Mouse (Mus musculus): ENCODE results near the gene Tmem184b. TPM values are rescaled to one million over a fixed set of nuclear protein-coding genes. Genes with fewer than 3 reads are reported as not detected.

The Tmem184b gene
- polyA plus RNA-seq, 1 experiment from 2014 or later = 43.6 TPM

GRCm38 (mm10) chr15:79393101-79393500, 10.3 kb downstream of the Tmem184b start:
- peaks cover 63% of the 10 kb centered on the region for H3K4me1 ChIP-seq (ENCODE audit: control insufficient read depth, insufficient read depth, low read length)
- H3K4me3 ChIP-seq (ENCODE audit: low read length) = no peak overlapping the region
- no peaks in the 10 kb centered on the region for H3K27me3 ChIP-seq (replicated peaks; ENCODE audit: control insufficient read depth, insufficient read depth, low read length)
- H3K4me2 ChIP-seq (ENCODE audit: low read depth, low read length) = no peak overlapping the region
- no peaks in the 10 kb centered on the region for H3K36me3 ChIP-seq (ENCODE audit: control insufficient read depth, insufficient read depth, low read length)
- no peaks in the 10 kb centered on the region for H3K9me3 ChIP-seq (ENCODE audit: control insufficient read depth, low read length)
- no peak for ATAC-seq
- no peak overlapping the region for H3K27ac ChIP-seq (ENCODE audit: low read length)
- 87% methylated on average over 6 of the region's 6 CpGs for WGBS
- H3K9ac ChIP-seq (ENCODE audit: low read depth, low read length) = peak overlapping the region; percentile 33; the same call in 1 of the 2 replicates

GRCm38 (mm10) chr15:79392527-79392926, 10.8 kb downstream of the Tmem184b start:
- no peak for ATAC-seq
- H3K9me3 ChIP-seq (ENCODE audit: control insufficient read depth, low read length) = no peaks in the 10 kb centered on the region
- H3K4me3 ChIP-seq (ENCODE audit: low read length) = no peak overlapping the region
- no peaks in the 10 kb centered on the region for H3K27me3 ChIP-seq (replicated peaks; ENCODE audit: control insufficient read depth, insufficient read depth, low read length)
- H3K27ac ChIP-seq (ENCODE audit: low read length) = peak overlapping the region; percentile 10
- peaks cover 69% of the 10 kb centered on the region for H3K4me1 ChIP-seq (ENCODE audit: control insufficient read depth, insufficient read depth, low read length)
- H3K9ac ChIP-seq (ENCODE audit: low read depth, low read length) = no peak overlapping the region
- no peak overlapping the region for H3K4me2 ChIP-seq (ENCODE audit: low read depth, low read length)
- no peaks in the 10 kb centered on the region for H3K36me3 ChIP-seq (ENCODE audit: control insufficient read depth, insufficient read depth, low read length)
- 77% methylated on average over 5 of the region's 5 CpGs for WGBS

- Histone ChIP-seq H3K9me3 (ENCODE audit: control insufficient read depth, low read length) (no peaks in the 10 kb centered on the region), H3K4me3 (ENCODE audit: low read length) (no peak overlapping the region), H3K4me2 (ENCODE audit: low read depth, low read length) (no peak overlapping the region), H3K9ac (ENCODE audit: low read depth, low read length) (peak overlapping the region; percentile 45), H3K36me3 (ENCODE audit: control insufficient read depth, insufficient read depth, low read length) (no peaks in the 10 kb centered on the region), H3K4me1 (ENCODE audit: control insufficient read depth, insufficient read depth, low read length) (peaks cover 71% of the 10 kb centered on the region), H3K27ac (ENCODE audit: low read length) (peak overlapping the region; percentile 55), H3K27me3 (replicated peaks; ENCODE audit: control insufficient read depth, insufficient read depth, low read length) (no peaks in the 10 kb centered on the region)
- WGBS = 33% methylated on average over 7 of the region's 7 CpGs
- peak; percentile 4; the same call in 1 of the 2 replicates for ATAC-seq
Measured at GRCm38 (mm10) chr15:79391447-79392093, 11.8 kb downstream of the Tmem184b start.

GRCm38 (mm10) chr15:79390434-79390833, 12.9 kb downstream of the Tmem184b start:
- Histone ChIP-seq H3K4me1 (ENCODE audit: control insufficient read depth, insufficient read depth, low read length) (peaks cover 70% of the 10 kb centered on the region), H3K27me3 (replicated peaks; ENCODE audit: control insufficient read depth, insufficient read depth, low read length) (no peaks in the 10 kb centered on the region)
- peak; percentile 78 for ATAC-seq

GRCm38 (mm10) chr15:79388171-79388570, 15.2 kb downstream of the Tmem184b start:
- ATAC-seq = peak; percentile 71
- peak overlapping the region; percentile 80 for H3K27ac ChIP-seq (ENCODE audit: low read length)
- no peaks in the 10 kb centered on the region for H3K36me3 ChIP-seq (ENCODE audit: control insufficient read depth, insufficient read depth, low read length)
- H3K9ac ChIP-seq (ENCODE audit: low read depth, low read length) = peak overlapping the region; percentile 11; the same call in 1 of the 2 replicates
- no peak overlapping the region for H3K4me2 ChIP-seq (ENCODE audit: low read depth, low read length)
- H3K27me3 ChIP-seq (replicated peaks; ENCODE audit: control insufficient read depth, insufficient read depth, low read length) = no peaks in the 10 kb centered on the region
- WGBS = 46% methylated on average over 6 of the region's 6 CpGs
- H3K4me3 ChIP-seq (ENCODE audit: low read length) = no peak overlapping the region
- peaks cover 58% of the 10 kb centered on the region for H3K4me1 ChIP-seq (ENCODE audit: control insufficient read depth, insufficient read depth, low read length)
- H3K9me3 ChIP-seq (ENCODE audit: control insufficient read depth, low read length) = no peaks in the 10 kb centered on the region

More at GRCm38 (mm10) chr15:79390434-79390833, 12.9 kb downstream of the Tmem184b start:
- no peak overlapping the region for H3K9ac ChIP-seq (ENCODE audit: low read depth, low read length)
- WGBS = 60% methylated on average over 6 of the region's 6 CpGs
- no peak overlapping the region for H3K4me2 ChIP-seq (ENCODE audit: low read depth, low read length)
- no peaks in the 10 kb centered on the region for H3K9me3 ChIP-seq (ENCODE audit: control insufficient read depth, low read length)
- peak overlapping the region; percentile 80 for H3K27ac ChIP-seq (ENCODE audit: low read length)
- H3K4me3 ChIP-seq (ENCODE audit: low read length) = no peak overlapping the region
- no peaks in the 10 kb centered on the region for H3K36me3 ChIP-seq (ENCODE audit: control insufficient read depth, insufficient read depth, low read length)

GRCm38 (mm10) chr15:79387611-79388010, 15.8 kb downstream of the Tmem184b start:
- no peak for ATAC-seq
- no peaks in the 10 kb centered on the region for H3K27me3 ChIP-seq (replicated peaks; ENCODE audit: control insufficient read depth, insufficient read depth, low read length)
- peaks cover 53% of the 10 kb centered on the region for H3K4me1 ChIP-seq (ENCODE audit: control insufficient read depth, insufficient read depth, low read length)
- no peak overlapping the region for H3K4me3 ChIP-seq (ENCODE audit: low read length)
- H3K27ac ChIP-seq (ENCODE audit: low read length) = peak overlapping the region; percentile 80; the same call in 1 of the 2 replicates
- WGBS = 81% methylated on average over 7 of the region's 7 CpGs
- H3K4me2 ChIP-seq (ENCODE audit: low read depth, low read length) = no peak overlapping the region
- no peaks in the 10 kb centered on the region for H3K36me3 ChIP-seq (ENCODE audit: control insufficient read depth, insufficient read depth, low read length)
- H3K9ac ChIP-seq (ENCODE audit: low read depth, low read length) = peak overlapping the region; percentile 15; the same call in 1 of the 2 replicates
- H3K9me3 ChIP-seq (ENCODE audit: control insufficient read depth, low read length) = no peaks in the 10 kb centered on the region

GRCm38 (mm10) chr15:79387081-79387480, 16.3 kb downstream of the Tmem184b start:
- H3K4me3 ChIP-seq (ENCODE audit: low read length) = no peak overlapping the region
- no peak overlapping the region for H3K27ac ChIP-seq (ENCODE audit: low read length)
- ATAC-seq = no peak
- no peaks in the 10 kb centered on the region for H3K27me3 ChIP-seq (replicated peaks; ENCODE audit: control insufficient read depth, insufficient read depth, low read length)
- no peak overlapping the region for H3K4me2 ChIP-seq (ENCODE audit: low read depth, low read length)
- 0 out of 2 replicates have a peak overlapping the region, but pooled peaks have one; percentile 15 for H3K9ac ChIP-seq (ENCODE audit: low read depth, low read length)
- peaks cover 47% of the 10 kb centered on the region for H3K4me1 ChIP-seq (ENCODE audit: control insufficient read depth, insufficient read depth, low read length)
- no peaks in the 10 kb centered on the region for H3K36me3 ChIP-seq (ENCODE audit: control insufficient read depth, insufficient read depth, low read length)
- H3K9me3 ChIP-seq (ENCODE audit: control insufficient read depth, low read length) = no peaks in the 10 kb centered on the region
- 77% methylated on average over 6 of the region's 6 CpGs for WGBS

- H3K9me3 ChIP-seq (ENCODE audit: control insufficient read depth, low read length) = no peaks in the 10 kb centered on the region
- no peak overlapping the region for H3K4me3 ChIP-seq (ENCODE audit: low read length)
- H3K9ac ChIP-seq (ENCODE audit: low read depth, low read length) = no peak overlapping the region
- no peak for ATAC-seq
- WGBS = 80% methylated on average over 9 of the region's 9 CpGs
- H3K27ac ChIP-seq (ENCODE audit: low read length) = no peak overlapping the region
- no peak overlapping the region for H3K4me2 ChIP-seq (ENCODE audit: low read depth, low read length)
- H3K27me3 ChIP-seq (replicated peaks; ENCODE audit: control insufficient read depth, insufficient read depth, low read length) = no peaks in the 10 kb centered on the region
- H3K4me1 ChIP-seq (ENCODE audit: control insufficient read depth, insufficient read depth, low read length) = no peaks in the 10 kb centered on the region
- H3K36me3 ChIP-seq (ENCODE audit: control insufficient read depth, insufficient read depth, low read length) = no peaks in the 10 kb centered on the region
Measured at GRCm38 (mm10) chr15:79381644-79382043, 21.7 kb downstream of the Tmem184b start.

- no peaks in the 10 kb centered on the region for H3K36me3 ChIP-seq (ENCODE audit: control insufficient read depth, insufficient read depth, low read length)
- H3K9ac ChIP-seq (ENCODE audit: low read depth, low read length) = no peak overlapping the region
- H3K27ac ChIP-seq (ENCODE audit: low read length) = no peak overlapping the region
- no peak overlapping the region for H3K4me2 ChIP-seq (ENCODE audit: low read depth, low read length)
- ATAC-seq = peak; percentile 61
- H3K4me1 ChIP-seq (ENCODE audit: control insufficient read depth, insufficient read depth, low read length) = no peaks in the 10 kb centered on the region
- WGBS = 53% methylated on average over 23 of the region's 23 CpGs
- no peaks in the 10 kb centered on the region for H3K27me3 ChIP-seq (replicated peaks; ENCODE audit: control insufficient read depth, insufficient read depth, low read length)
- no peak overlapping the region for H3K4me3 ChIP-seq (ENCODE audit: low read length)
- H3K9me3 ChIP-seq (ENCODE audit: control insufficient read depth, low read length) = no peaks in the 10 kb centered on the region
Measured at GRCm38 (mm10) chr15:79380468-79381444, 22.6 kb downstream of the Tmem184b start.

Measured in intestine, embryonic 16.5 days (tissue).